Mouse (Mus musculus): ENCODE data around the gene Jmjd7.

DNA sequence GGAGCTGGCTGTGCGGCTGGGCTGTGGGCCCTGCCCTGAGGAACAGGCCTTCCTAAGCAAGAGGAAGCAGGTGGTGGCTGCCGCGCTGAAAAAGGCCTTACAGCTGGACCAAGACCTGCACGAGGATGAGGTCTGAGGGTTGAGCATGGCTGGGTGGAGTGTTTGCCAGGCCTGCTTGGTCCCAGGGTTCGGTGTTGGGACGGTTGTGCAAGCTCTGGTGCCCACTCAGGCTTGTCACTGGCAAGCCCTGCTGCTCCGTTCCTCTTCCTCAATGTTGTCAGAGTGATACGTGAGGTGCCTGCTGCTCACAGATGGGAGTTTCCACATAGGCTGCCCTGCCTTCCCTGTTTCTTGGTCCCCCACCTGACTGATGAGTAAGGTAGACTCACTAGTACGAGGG lies 10.5 kb downstream of the Jmjd7 start:
- TF ChIP-seq POLR2A (IDR thresholded peaks at IDR 0.05; ENCODE audit: control insufficient read depth, low read depth, low read length): no peak
- no peak for TF ChIP-seq CTCF (IDR thresholded peaks at IDR 0.05; ENCODE audit: control insufficient read depth, insufficient read depth, insufficient replicate concordance, low read depth, low read length)
